Mouse (Mus musculus) heart, embryonic 16.5 days (tissue): ENCODE measurements at regions not wholly inside any gene's neighbourhood (a gene's known extent, or its start where the extent isn't known, plus 50 kb on each side); places are given as distances from the start of the nearest gene placed in this dataset.

Experiments
- ATAC-seq: fragments of 200-750 bp; cut with Nextera tagmentation; replicated peaks from 2 replicates; pipeline ENCODE4 v1.8.0; 2017; ENCODE audit warnings: moderate number of reproducible peaks; ENCODE audit not compliant: insufficient read depth, low FRiP score; ENCODE audit errors: extremely low read depth
- H3K27ac ChIP-seq: fragments of 300-500 bp; sonication (generic); 2 replicates; pipeline ENCODE4 v1.5.1; 2014; ENCODE audit warnings: mild to moderate bottlenecking, low read length, control low read depth, moderate library complexity
- H3K27me3 ChIP-seq: fragments of 300-500 bp; sonication (generic); 2 replicates; pipeline ENCODE4 v1.6.1; 2014; ENCODE audit warnings: low read length, mixed read lengths; ENCODE audit not compliant: control insufficient read depth, insufficient read depth
- H3K36me3 ChIP-seq: fragments of 300-500 bp; sonication (generic); 2 replicates; pipeline ENCODE4 v1.6.1; 2014; ENCODE audit not compliant: control insufficient read depth, insufficient read depth
- H3K4me1 ChIP-seq: fragments of 300-500 bp; sonication (generic); 2 replicates; pipeline ENCODE4 v1.6.1; 2014; ENCODE audit warnings: low read length, mixed read lengths; ENCODE audit not compliant: control insufficient read depth, insufficient read depth
- H3K4me2 ChIP-seq: fragments of 300-500 bp; sonication (generic); 2 replicates; pipeline ENCODE4 v1.6.1; 2014; ENCODE audit warnings: low read depth, mild to moderate bottlenecking, control low read depth, low read length
- H3K4me3 ChIP-seq: fragments of 300-500 bp; sonication (generic); 2 replicates; pipeline ENCODE4 v1.5.1; 2014; ENCODE audit warnings: mild to moderate bottlenecking, control low read depth, low read length
- H3K9ac ChIP-seq: fragments of 300-500 bp; sonication (generic); 2 replicates; pipeline ENCODE4 v1.6.1; 2014; ENCODE audit warnings: low read length, control low read depth
- H3K9me3 ChIP-seq: fragments of 300-500 bp; sonication (generic); replicated peaks from 2 replicates; pipeline ENCODE4 v1.6.1; 2016; ENCODE audit warnings: low read length; ENCODE audit not compliant: control insufficient read depth
- WGBS: fragments of 180-500 bp; shearing (Covaris S2); extraction: QIAGEN DNeasy Blood & Tissue Kit; methylation state at CpG from one replicate; pipeline ENCODE4 v1.1.7; 2014; 5-methylcytosine and 5-hydroxymethylcytosine counted together

DNA sequence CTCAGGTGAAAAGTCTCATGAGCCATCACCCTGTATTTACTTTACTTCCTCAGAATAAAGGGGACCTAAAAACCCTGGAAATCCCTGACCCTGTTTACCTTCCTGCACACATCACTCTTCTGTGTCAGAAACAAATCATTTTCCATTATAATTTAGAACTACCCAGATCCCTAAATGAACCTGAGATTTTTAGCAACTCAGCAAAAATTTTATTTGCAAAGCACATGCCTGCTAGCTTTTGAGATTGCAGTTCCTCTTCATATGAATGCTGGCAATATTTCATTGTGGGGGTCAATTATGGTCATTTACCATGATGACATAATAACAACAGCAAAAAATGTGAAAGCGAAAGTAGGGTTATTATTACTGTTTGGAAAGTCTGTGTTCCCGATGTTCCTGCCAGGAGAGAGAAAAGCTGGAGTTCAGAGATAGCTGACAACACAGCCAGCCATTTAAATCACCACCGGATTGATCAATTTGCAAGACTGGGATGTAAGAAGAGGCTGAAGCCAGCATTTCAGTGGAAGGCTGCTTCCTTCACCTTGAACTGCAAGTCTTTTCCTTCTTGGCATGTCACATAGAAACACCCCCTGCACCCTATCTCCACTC is 476.5 kb downstream of the Tmem161b start:
- 59% methylated on average over 3 of the region's 3 CpGs for WGBS
- no peak overlapping the region for H3K27ac ChIP-seq

DNA sequence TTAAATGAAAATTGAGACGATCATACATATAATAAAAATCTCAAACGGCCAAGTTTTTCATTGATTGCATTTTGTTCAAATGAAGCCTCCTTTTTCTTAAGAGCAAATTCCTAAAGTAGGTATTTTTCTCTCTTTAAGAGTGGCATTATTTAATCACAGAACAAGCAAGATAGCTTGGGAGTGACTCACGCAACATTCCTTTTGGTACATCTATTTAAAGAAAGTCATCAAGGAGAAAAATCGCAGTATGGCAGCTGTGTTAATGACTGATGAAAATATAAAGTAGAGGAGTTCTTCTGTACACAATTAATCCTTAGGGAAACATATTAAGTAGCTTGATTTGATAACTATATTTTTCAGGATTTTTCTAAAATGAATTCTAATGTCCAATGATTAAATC is 448.0 kb upstream of the Ccnh start:
- Histone ChIP-seq H3K4me1 (no peaks in the 10 kb centered on the region), H3K4me2 (no peak overlapping the region), H3K9ac (no peak overlapping the region), H3K27ac (no peak overlapping the region), H3K4me3 (no peak overlapping the region), H3K9me3 (no peaks in the 10 kb centered on the region), H3K36me3 (no peaks in the 10 kb centered on the region), H3K27me3 (no peaks in the 10 kb centered on the region)
- no peak for ATAC-seq
- 55% methylated on average over 4 of the region's 4 CpGs for WGBS

More for the DNA sequence above, 476.5 kb downstream of the Tmem161b start:
- H3K4me3 ChIP-seq, result no peak overlapping the region
- H3K27me3 ChIP-seq, result no peaks in the 10 kb centered on the region
- H3K9ac ChIP-seq, result no peak overlapping the region
- no peaks in the 10 kb centered on the region for H3K36me3 ChIP-seq
- no peak for ATAC-seq
- no peaks in the 10 kb centered on the region for H3K9me3 ChIP-seq
- no peaks in the 10 kb centered on the region for H3K4me1 ChIP-seq
- no peak overlapping the region for H3K4me2 ChIP-seq

DNA sequence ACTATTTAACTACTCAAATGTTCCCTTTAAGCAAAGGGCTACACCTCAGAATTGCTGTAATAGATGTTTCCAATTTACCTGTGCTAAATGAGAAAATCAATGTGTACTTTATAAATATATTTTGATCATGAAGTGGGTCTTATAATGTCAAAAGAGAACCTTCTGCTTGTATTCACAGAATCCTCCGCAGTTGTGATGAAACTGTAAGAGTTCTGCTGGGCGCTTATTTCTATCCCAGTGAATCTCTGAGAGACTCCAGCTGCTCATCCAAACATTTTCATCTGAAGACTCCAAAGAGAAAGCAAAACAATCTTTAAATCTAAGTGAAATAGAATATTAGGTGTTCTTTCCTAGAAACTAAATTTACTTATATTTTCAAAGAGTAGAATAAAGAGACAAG is 440.9 kb upstream of the Ccnh start:
- ATAC-seq, result no peak
- no peaks in the 10 kb centered on the region for H3K27me3 ChIP-seq
- no peaks in the 10 kb centered on the region for H3K36me3 ChIP-seq
- no peaks in the 10 kb centered on the region for H3K4me1 ChIP-seq
- H3K9ac ChIP-seq, result no peak overlapping the region
- no peak overlapping the region for H3K4me3 ChIP-seq
- H3K27ac ChIP-seq, result no peak overlapping the region
- no peaks in the 10 kb centered on the region for H3K9me3 ChIP-seq
- 94% methylated on average over 2 of the region's 2 CpGs for WGBS
- H3K4me2 ChIP-seq, result no peak overlapping the region

DNA sequence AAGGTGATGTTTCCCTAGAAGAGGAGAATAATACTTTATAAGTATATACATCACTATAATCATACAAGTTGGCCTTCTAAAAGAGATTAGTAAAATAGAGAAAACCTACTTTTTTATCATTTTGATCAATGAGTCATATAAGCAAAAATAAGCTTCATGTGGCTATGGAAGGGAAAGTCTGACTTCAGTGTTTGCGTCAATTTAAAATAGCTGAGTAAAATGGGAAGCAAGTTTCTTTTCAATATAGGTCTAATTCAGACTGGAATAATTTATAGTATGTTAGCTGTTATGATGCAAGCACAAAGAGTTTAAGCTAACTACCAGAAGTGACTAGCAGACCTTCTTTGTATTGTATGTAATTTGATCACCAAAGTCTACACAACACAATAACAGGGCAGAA is 440.0 kb upstream of the Ccnh start:
- H3K36me3 ChIP-seq, result no peaks in the 10 kb centered on the region
- H3K9me3 ChIP-seq, result no peaks in the 10 kb centered on the region
- H3K4me1 ChIP-seq, result no peaks in the 10 kb centered on the region
- no peak overlapping the region for H3K9ac ChIP-seq
- H3K4me3 ChIP-seq, result no peak overlapping the region
- WGBS, result 89% methylated on average over 1 of the region's 1 CpGs
- H3K4me2 ChIP-seq, result no peak overlapping the region
- ATAC-seq, result no peak
- no peaks in the 10 kb centered on the region for H3K27me3 ChIP-seq
- no peak overlapping the region for H3K27ac ChIP-seq

DNA sequence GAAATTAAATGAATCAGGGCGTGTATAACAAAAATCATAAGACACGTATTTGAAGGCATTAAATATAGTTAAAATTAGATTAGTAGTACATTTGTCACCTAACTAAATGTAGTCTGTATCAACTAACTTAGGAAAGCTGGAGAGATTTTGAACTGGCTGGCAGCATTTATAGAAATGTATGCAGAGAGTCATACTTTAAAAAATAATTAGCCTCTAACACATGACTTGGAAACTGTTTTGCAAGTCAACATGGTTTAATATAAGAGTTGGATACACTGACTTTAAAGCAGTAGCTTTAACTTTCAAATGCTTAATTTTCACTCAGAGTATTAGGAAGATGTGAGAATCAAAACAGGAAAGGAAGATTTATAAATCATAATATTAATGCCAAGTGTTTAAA is 439.1 kb upstream of the Ccnh start:
- 78% methylated on average over 2 of the region's 2 CpGs for WGBS
- H3K4me1 ChIP-seq, result no peaks in the 10 kb centered on the region
- H3K4me2 ChIP-seq, result no peak overlapping the region
- H3K4me3 ChIP-seq, result no peak overlapping the region
- no peak overlapping the region for H3K27ac ChIP-seq
- no peaks in the 10 kb centered on the region for H3K36me3 ChIP-seq
- ATAC-seq, result no peak
- no peaks in the 10 kb centered on the region for H3K27me3 ChIP-seq
- H3K9me3 ChIP-seq, result no peaks in the 10 kb centered on the region
- no peak overlapping the region for H3K9ac ChIP-seq

DNA sequence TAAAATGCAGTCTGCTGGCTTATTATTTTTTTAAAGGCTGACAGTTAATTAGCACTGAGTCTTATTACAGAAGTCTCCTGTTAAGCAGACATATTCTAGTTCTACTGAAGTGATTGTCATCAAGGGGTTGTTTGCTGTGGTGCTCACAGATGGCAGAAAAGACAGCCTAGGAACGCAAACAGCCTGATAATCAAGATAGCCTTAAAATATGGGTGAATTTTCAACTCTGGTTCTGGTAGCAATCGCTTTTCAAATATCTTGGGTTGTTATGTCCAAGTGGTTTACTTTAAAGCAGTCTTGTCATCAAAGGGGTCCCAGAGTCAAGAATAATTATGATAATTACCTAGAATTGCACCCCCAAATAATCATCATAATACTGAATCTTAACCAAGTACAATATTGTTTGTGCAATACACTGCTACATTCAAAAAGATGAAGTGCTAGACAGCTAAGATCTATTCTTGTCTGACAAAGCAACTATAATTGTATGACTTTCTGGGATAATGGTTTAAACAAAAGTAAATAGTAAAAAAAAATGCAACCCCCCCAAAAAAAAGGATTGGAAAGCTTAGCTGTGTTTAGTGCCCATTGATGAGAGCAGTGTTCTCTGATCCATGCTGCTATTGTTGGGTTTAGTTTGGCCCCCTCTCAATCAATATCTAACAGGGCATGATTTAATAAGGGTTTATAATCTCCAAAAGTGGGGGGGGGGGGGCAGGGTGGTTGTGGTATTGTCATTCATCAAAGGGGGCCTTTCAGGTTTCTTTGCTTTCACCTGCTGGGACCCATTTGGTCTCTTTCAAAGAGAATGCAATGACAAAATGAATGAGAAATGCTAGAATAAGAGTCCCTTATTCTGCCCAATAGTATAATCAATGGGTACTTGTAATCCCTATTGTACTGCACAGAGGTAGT is 437.4 kb upstream of the Ccnh start:
- Histone ChIP-seq H3K4me3 (no peak overlapping the region), H3K9me3 (no peaks in the 10 kb centered on the region), H3K27me3 (no peaks in the 10 kb centered on the region), H3K36me3 (no peaks in the 10 kb centered on the region), H3K9ac (no peak overlapping the region), H3K27ac (no peak overlapping the region), H3K4me2 (no peak overlapping the region), H3K4me1 (no peaks in the 10 kb centered on the region)
- WGBS, result 68% methylated on average over 2 of the region's 2 CpGs
- ATAC-seq, result no peak

DNA sequence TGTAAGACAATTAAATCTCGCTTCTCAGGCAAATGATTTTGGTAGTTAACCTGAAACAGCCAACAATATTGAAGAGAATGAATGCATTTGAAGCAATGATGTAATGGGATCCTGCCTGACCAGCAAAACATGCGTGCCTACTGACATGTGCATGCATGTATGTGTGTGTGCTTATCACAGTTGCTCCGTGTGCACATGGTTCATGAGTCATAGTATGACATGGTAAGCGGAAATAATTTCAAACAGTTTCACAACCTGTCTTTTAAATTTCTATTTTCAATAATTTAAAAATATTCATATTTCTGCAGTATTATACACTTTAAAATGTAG is 436.8 kb upstream of the Ccnh start:
- 73% methylated on average over 4 of the region's 4 CpGs for WGBS

DNA sequence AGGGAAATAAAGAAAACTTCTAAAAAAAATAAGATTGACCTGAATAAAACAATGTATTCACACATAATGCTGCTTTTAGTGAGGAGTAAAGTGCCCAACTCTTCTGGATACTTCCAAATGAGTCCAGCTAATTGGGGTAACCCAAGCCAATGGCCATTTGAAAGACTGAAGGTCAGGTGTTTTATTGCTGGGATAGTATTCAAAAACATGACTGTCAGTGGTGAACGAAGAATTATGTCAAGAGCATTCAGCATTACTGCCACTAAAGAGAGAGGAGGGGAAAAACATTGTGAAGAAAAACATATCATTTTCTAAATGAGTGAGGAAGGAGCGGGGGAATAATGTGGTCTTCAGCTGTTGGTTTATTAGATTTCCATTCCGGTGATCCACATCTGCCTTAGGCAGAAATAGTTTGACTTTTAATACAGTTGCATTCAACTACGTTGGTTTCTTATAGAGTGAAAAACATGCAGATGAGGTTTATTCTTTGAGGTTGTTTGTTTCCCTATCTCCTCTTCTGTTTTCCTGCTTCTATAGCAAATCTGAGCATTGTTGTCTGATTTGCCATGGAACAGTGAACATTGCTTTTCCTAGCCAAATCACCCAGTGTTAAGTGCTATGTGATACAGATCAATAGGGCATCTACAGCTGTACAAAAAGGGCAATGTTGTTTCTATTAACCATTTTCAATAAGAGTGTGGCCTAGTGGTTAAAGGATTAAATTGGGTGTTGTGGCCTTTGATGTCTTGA is 435.3 kb upstream of the Ccnh start:
- Histone ChIP-seq H3K27ac (no peak overlapping the region), H3K36me3 (no peaks in the 10 kb centered on the region), H3K9ac (no peak overlapping the region), H3K27me3 (no peaks in the 10 kb centered on the region), H3K9me3 (no peaks in the 10 kb centered on the region), H3K4me3 (no peak overlapping the region), H3K4me2 (no peak overlapping the region), H3K4me1 (no peaks in the 10 kb centered on the region)
- ATAC-seq, result no peak
- 78% methylated on average over 4 of the region's 4 CpGs for WGBS

More for the DNA sequence above, 436.8 kb upstream of the Ccnh start:
- Histone ChIP-seq H3K4me3 (no peak overlapping the region), H3K4me2 (no peak overlapping the region), H3K36me3 (no peaks in the 10 kb centered on the region), H3K9me3 (no peaks in the 10 kb centered on the region), H3K27me3 (no peaks in the 10 kb centered on the region), H3K27ac (no peak overlapping the region), H3K9ac (no peak overlapping the region), H3K4me1 (no peaks in the 10 kb centered on the region)
- no peak for ATAC-seq
